Mouse (Mus musculus): ENCODE measurements around the gene Cubn.

Cubn gene

GRCm38 (mm10) chr2:13491734-13492133 lies at the start of gene Cubn:
Cubn (minus strand) TSS chr2:13491813.
- no peak for DNase-seq (ENCODE audit: low spot score in 2 of 2)

- DNase-seq (ENCODE audit: low spot score in 2 of 2): no peak
These were observed 48.2 kb upstream of the Cubn start for GRCm38 (mm10) chr2:13539860-13540259.

DNA sequence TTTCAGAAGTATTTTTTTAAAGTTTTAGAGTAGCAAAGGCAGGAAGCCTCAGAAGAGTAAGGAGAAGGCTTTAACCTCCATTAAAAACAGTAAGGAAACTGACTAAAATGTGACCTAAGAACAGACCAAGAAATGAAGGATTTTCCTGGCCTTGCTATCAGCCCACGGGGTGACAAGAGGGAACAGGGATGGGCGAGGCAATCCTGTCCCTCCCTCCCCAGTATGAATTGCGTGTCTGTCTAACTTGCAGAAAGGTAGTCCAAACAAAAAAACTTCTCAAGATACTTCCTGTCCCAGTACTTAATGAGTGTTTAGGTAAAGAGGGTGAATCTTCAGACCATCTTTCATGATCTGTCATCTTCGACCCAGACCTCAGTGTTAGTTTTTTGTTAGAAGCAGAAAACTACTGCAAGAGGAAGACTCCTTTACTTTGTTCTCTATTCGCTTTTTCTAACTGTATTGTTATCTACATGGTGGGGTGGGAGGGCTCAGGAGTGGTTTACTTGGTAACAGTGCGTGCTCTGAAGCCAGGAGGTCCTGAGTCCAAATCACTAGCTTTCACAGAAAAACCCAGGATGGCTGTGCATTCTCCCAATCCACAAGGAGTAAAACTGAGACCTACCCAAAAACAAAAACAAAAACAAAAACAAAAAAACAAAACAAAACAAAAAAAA lies 47.2 kb upstream of the Cubn start:
- DNase-seq (ENCODE audit: low spot score in 2 of 2): no peak

- DNase-seq (ENCODE audit: low spot score in 2 of 2): no peak
These were observed 46.6 kb upstream of the Cubn start for GRCm38 (mm10) chr2:13538258-13538657.

GRCm38 (mm10) chr2:13537733-13538132 lies 46.1 kb upstream of the Cubn start:
- no peak for DNase-seq (ENCODE audit: low spot score in 2 of 2)

DNA sequence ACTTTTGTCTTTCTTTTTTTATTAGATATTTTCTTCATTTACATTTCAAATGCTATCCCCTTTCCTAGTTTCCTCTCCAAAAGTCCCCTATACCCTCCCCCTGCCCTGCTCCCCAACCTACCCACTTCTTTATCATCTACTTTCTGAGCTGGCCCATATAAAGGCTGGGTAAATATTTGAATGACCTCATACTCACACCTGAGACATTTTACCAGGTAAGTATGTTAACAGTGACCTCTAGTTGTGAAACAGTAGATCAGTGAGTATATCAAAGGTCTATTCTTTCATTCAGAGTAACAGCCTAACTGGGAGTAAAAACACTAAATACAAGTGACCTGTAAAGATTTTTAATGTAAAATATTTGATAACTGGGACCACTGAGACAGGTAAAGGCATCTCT lies 45.1 kb upstream of the Cubn start:
- DNase-seq (ENCODE audit: low spot score in 2 of 2): no peak

- DNase-seq (ENCODE audit: low spot score in 2 of 2): no peak
These were observed 39.0 kb upstream of the Cubn start for GRCm38 (mm10) chr2:13530639-13531038.

DNA sequence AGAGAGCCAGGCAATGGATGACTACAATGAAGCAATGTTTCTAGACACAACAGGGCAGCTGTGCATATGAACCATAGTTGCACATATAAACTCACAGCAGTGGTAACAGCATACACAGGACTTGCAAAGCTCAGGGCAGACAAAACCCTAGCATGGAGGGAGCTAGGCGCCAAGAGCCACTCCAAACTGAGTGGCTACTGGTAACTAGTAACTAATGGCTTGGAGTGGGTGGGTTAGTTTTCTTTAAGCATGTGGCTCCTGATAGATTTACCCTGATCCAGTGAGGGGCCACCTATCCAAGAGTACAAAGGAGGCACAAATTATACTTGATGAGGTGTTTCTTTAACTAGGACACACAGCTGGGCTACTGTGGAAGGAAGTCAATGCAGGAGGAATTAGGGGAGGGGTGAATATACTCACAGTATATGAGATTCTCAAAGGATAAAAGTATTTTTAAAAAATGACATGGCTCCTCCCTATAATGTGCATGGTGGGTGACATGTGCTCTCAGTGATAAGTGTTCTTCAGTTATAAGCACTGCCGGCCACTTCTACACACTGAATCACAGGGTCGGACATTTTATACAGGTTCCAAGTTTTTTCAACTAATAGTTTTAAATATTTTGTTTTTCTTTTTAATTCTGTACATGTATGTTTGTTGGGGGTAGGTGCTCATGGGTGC lies 37.8 kb upstream of the Cubn start:
- no peak for DNase-seq (ENCODE audit: low spot score in 2 of 2)

GRCm38 (mm10) chr2:13527531-13527930 lies 35.9 kb upstream of the Cubn start:
- no peak for DNase-seq (ENCODE audit: low spot score in 2 of 2)

GRCm38 (mm10) chr2:13527125-13527524 lies 35.5 kb upstream of the Cubn start:
- no peak for DNase-seq (ENCODE audit: low spot score in 2 of 2)

- DNase-seq (ENCODE audit: low spot score in 2 of 2): no peak
These were observed 34.6 kb upstream of the Cubn start for GRCm38 (mm10) chr2:13526205-13526604.

DNA sequence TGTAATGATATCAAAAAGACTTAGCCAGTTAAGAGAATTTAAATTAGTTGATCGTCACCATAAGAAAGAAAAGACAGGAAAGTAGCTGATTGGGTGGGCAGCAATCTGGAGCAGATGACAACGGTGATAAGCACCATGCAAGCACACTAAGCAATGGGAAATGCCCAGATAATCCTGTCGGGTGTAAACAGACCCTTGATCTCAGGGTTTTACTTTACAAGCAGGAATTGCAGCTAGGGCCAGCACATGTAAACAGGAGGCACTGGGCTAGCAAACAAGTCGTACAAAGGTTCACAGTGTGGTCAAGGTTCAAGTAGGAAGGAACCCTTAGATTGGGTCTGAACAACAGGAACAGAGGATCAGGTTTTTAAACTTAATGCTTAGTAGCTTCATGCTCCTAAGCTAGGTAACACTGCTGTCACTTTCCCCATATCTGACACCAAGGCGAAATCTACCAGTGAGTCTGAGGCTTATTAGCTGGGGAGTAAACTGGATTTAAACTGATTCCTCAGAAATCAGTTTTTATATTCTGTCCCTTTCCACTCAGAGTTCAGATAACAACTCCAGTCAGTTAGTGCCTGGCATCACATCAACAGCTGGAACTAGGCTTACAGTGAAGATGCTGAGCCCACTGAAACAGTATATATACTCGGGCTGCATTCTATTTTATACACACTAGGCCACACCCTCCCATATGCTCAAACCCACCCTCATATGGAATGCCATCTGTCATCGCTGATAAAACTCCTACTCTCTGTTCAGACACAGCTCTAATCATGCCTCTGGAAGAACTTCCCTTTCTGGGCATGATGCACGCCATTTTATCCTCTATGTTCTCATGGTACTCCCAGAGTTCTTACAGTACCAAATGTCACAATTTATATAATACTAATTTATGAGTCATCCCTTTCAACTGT lies 32.2 kb upstream of the Cubn start:
- no peak for DNase-seq (ENCODE audit: low spot score in 2 of 2)

DNA sequence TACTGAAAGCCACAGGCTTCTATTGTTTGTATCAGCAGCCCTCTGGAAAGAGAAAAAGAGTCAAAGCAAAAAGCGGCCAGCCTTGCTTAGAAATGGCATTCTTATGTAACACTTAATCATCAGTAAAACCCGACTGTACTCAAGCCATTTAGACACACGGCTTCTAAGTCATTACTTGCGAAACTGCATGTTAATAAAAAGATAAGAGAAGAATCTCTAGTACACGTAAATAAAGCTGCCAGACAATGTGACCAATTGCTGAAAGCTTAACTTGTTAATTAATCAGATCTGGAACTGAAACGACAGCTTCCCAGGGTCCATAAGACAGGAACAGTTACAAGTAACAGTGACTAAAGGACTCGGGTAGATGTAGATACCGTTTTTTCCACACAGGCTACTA lies 30.5 kb upstream of the Cubn start:
- DNase-seq (ENCODE audit: low spot score in 2 of 2): no peak

GRCm38 (mm10) chr2:13514949-13515348 lies 23.3 kb upstream of the Cubn start:
- no peak for DNase-seq (ENCODE audit: low spot score in 2 of 2)

DNA sequence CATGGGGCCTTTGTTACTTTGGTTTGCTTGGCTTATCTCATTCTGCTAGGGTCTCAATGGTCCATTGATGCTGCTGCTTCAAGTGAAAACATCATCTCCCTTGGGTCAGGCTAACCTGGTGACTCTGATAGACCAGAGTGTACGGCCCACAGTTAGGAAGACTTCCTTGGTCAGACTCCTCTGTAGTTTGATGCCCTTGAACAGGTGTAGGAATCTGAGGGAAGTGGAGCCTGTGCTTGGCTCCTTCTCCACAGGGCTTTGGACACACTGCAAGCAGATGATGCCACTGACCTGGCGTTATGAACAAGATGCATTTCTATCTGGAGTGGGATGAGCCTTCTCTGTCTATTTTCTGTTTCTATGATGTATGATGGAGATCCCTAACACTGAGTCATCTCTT lies 11.1 kb upstream of the Cubn start:
- no peak for DNase-seq (ENCODE audit: low spot score in 2 of 2)

DNA sequence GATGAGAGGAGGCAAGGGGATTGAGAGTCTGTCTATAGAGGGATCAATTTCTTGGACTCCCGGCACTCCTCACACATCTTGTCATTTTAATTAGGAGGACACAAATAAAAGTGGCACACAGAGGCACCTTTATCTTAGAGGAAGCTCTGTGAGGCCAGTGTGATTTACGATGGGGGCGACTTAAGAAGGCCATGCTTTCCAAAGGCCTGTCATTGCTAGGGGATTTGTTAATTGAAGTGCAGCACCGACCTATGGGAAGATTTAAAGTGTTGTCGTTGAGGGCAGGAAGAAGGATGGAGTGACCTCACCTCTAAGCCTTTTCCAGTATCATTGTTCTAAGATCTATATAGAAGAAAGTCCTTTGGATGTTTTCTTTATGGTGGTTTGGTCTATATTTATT lies 9.9 kb upstream of the Cubn start:
- DNase-seq (ENCODE audit: low spot score in 2 of 2): no peak

GRCm38 (mm10) chr2:13500298-13500999 lies 8.8 kb upstream of the Cubn start:
- DNase-seq (ENCODE audit: low spot score in 2 of 2): no peak

DNA sequence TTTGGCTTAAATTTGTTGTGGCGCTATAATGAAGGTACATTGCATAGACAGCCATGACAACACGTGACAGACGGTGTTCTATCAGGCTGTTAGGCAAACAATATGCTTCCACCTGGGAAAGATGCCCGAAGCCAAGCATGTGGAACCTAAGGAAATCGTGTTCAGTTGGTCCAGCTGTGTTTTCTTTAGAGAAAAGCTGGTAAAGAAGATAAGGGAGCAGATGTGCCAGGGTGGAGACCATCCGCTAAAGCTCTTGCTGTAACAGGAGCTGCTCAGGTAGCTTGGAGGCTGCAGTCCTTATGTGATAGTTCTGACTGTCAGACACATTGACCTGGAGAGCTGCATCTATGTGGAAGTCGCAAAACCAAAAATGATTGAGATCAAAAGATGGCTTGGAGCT lies 7.6 kb upstream of the Cubn start:
- DNase-seq (ENCODE audit: low spot score in 2 of 2): no peak

- DNase-seq (ENCODE audit: low spot score in 2 of 2): no peak
These were observed 4.5 kb upstream of the Cubn start for GRCm38 (mm10) chr2:13496087-13496486.

- no peak for DNase-seq (ENCODE audit: low spot score in 2 of 2)
These were observed 1.3 kb upstream of the Cubn start for GRCm38 (mm10) chr2:13492927-13493326.

GRCm38 (mm10) chr2:13490480-13490879 lies 1.1 kb downstream of the Cubn start:
- no peak for DNase-seq (ENCODE audit: low spot score in 2 of 2)

GRCm38 (mm10) chr2:13486470-13486869 lies 5.1 kb downstream of the Cubn start:
- no peak for DNase-seq (ENCODE audit: low spot score in 2 of 2)

All from cerebellum, postnatal 4 days (tissue).